Mouse (Mus musculus): ENCODE measurements at regions not wholly inside any gene's neighbourhood (a gene's known extent, or its start where the extent isn't known, plus 50 kb on each side); places are given as distances from the start of the nearest gene placed in this dataset.

DNA sequence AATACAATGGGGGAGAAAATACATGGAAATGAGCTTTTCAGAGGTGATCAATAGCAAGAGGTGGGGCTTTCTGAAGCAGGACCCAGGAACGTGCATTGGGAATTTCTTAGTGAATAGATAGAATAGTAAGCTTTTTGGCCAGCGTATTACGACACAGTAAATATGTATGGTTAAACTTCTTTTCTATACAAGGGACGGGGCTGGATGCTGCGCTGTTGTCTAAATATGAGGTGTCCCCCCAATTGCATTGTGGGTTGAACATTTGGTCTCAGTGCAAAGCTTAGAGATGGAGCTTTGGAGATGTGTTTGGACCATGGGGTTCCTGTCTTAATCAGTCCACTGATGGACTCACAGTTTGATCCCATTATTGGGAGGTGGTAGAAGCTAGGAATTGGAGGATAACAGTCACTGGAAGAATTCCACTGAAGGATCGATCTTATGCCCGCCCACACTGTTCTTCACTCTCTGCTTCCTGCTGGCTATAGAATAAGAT, 168.6 kb downstream of the Gm19410 start:
- DNase-seq (ENCODE audit: low spot score in 2 of 2): no peak

DNA sequence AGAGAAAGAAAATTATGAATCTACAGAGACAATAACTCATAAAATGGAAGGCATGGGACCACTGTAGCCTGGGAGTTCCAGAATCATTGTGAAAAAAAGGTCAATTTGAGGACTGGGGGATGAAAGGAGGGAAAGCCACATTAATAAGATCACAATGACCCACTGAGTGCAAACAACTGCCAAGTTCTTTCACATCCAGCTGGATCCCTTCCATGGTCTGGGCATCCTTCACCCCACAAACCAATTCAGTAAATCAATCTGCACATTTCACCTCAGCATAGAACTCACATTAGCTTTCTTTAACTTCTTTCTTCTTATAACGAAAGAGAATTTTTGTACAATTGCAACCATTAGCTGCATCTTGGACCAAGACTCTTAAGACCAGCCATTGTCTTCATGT, 169.4 kb downstream of the Gm19410 start:
- DNase-seq (ENCODE audit: low spot score in 2 of 2): no peak

DNA sequence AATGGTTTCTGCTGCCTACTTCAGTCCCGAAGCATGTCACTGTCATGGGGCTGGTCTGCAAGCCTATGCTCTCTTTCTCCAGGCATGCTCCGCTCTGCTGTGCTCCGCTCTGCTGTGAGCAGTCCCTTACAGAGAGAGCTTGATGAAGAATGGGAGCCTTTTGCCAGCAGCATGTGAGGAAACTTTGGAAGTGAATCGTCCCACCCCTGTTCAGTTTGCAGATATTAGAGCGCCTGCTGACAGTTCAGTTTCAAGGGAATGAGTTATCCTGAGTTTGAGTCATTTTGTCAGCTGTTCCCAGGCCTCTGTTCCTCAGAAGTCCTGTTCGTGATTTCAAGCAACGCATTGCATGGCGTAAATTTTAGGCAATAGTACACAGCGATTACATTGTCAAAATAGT, 173.6 kb downstream of the Gm19410 start:
- no peak for DNase-seq (ENCODE audit: low spot score in 2 of 2)

DNA sequence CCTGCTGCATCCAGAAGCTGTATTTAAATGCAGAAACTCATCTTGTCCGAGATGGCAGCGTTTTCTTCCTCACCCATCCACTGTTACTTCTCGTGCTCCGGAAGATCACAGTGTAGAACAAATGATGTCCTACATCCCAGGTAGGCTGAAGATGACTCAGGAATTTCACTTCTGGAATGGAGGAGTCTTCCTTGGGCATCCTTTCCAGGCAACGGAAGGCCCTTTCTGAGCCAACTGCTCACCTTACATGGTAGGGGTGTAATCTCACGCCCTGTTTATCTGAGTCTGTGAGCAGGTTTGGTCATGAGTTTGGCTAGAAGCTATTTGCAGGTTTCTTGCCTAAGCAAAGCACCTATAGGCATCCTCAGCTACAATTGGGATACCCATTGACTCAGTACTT, 176.9 kb downstream of the Gm19410 start:
- no peak for DNase-seq (ENCODE audit: low spot score in 2 of 2)

DNA sequence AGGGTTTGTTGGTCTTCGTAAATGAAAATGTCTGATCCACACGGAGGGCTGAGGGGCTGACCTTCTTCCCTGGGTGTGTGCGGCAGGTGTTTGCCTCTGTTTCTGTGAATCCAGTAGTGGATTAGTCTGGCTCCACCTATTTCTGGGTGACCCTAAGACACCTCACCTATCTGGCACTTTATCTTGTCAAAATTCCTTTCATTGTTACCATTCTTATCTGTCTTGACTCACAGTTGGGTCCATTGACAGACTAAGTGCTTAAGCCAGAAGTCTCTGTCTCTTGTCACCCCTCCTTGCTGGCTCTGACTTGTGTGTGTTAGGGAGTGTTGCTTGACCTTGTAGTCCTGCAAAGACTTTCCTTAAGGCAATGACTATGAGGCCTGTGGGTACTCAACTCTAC, 178.1 kb downstream of the Gm19410 start:
- no peak for DNase-seq (ENCODE audit: low spot score in 2 of 2)

DNA sequence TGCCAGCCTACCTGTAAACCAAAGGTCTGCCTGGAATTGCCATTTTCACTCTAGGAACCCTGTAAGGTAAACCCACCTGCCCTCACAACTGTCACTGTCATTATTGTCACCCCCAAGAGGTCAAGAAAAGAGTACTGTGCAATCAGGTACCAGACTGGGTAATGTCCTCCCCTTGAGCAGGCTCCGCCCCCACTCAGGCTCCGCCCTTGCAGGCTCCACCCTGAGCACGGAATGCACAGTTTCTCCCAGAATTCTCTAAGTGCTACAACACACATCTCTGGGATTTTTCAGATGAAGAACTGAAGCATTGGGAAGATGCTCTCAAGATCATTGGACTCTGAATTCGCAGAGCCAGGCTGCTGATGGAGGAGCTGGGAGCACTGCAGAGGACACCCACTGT, 178.9 kb downstream of the Gm19410 start:
- no peak for DNase-seq (ENCODE audit: low spot score in 2 of 2)

DNA sequence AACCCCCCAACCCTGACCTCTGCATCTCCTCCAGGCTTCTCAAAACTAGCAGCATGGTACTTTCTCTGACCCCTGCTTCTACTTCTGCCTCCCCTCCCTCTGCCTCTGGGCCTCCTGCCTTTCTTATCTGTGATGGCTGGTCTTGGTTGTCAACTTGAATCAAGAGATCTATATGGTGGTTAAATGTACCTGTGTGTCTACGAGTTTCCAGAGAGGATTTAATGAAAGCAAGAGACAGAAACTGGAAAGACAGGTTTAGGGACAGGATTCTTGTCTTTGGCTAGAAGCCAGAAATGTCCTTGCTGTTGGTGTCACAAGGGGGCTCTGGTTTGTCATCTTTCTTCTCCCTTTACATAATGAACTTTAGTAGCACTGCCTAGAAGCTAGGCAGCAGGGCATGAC, 180.9 kb downstream of the Gm19410 start:
- DNase-seq (ENCODE audit: low spot score in 2 of 2): no peak

DNA sequence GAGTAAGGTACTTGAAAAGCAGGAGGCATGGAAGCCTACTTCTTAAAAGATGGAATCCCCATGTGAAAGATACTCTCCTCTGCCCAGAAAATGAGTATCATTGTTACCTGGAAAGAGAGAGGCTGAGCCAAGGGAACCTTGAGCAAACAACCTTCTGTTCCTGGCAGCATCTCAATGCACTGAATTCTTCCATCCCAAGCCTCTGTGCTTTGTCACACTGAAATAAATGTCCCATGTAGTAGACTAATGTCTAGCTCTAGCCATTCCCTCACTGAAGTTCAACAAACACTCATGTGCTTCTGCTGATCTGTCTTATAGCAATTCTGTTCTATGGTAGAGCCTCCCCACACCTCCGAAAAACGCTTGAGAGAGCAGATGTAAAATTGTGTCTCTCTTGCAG, 182.6 kb downstream of the Gm19410 start:
- no peak for DNase-seq (ENCODE audit: low spot score in 2 of 2)

DNA sequence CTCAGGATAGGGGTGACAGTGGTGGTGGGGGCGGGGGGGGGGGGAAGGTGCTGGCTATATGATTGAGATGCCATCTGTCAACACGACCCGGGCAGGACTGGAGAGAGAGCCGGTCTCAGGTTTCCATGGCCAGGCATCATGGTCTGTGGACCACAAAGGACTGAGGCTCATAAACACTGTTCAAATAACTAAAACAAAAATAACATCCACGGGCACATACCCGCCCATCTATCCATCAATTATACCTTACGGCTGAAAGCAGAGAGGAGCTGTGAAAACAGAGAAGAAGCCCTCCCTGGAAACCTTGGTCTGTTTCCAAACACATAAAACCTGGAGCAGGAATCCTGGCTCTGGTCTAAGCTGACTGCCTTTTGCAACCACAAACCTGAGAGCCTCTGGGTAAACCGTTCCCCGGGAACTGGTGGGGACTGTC, 183.2 kb downstream of the Gm19410 start:
- no peak for DNase-seq (ENCODE audit: low spot score in 2 of 2)

DNA sequence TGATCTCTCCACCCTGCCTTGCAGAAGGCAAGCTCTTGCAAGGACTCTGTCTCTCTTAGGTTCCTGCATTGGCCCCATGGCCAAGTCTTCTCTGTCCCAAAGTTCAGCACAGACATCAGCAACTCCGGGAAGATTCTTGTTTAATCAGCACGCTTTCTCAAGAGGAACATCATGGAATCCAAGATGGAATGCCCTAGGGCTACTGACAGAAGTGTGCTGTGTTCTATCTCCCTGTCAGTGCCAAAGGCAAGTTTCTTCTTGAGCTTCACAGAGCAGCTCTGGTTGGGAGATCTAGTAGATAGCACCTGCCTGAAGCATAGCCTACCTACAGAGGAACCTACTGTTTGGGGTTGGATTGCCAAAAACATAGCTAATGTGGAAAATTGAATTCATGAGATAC, 189.9 kb downstream of the Gm19410 start:
- no peak for DNase-seq (ENCODE audit: low spot score in 2 of 2)

DNA sequence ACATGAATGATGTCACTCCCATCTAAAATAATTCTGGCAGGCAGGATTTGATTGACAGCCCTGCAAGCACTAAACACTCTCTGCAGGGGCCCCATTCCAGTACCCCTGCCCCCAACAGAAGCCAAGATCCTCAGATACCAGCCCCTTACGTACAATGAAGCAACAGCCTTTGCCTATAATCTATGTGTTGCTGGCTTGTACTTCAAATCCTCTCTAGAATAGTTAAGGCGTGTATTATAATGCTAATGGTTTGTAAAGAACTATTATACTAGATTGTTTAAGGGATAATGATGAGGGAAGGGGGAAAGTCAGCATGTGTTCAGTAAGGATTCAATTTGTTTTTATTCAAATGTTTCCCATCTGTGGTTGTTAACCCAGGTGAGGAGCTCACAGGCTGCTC, 190.7 kb downstream of the Gm19410 start:
- DNase-seq (ENCODE audit: low spot score in 2 of 2): no peak

DNA sequence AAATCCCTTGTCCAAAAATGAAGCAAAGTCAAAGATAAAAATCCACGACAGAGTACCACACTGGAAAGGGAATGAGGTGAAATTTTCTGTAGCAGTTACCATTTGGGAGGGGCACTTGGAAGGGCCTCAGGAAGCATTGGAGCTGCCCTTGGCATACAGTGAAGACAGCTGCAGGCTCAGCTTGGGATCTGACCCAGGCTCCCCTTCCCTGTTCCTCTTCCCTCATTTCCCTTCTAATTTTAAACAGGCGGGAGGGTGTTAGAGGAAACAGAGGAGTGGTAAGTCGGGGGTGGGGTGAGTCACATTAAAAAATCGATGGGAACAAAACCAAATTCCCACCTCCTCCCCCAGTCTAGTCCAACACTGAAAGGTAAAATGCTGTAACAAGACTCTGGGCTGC, 193.6 kb downstream of the Gm19410 start:
- DNase-seq (ENCODE audit: low spot score in 2 of 2): no peak

DNA sequence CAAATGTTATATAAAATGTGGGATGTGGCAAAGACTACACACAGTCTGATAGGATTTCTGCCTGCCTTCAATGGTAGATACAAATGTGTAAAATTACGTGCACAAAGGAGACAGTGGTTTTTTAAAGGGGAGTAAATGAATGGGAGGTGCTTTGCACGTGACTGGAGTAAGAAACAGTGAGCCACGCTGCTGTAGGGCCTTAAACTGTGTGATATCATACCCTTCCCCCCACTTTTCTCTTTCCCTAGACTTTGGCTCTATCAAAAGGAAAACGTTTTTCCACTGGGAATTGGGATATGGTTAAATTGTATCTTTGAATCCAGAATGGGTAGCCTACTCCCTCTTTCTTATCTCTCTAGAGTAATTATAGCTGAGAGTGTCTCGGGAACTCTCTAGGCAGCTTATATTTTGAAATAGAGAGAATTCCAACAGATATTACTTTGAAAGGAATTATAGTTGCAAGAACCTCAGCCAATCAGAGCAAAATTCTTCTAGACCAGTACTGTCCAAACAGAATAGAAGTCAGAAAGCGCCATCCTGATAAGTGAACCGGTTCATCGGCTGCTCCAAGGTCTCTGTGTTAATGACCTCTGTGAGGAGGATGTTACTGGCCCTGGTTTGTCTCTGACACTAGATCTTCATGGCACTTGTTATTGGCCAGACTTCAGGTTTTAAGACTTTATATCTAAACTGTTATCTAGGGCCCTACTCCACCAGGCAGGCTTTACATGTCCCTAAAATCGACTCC, 195.5 kb downstream of the Gm19410 start:
- no peak for DNase-seq (ENCODE audit: low spot score in 2 of 2)

DNA sequence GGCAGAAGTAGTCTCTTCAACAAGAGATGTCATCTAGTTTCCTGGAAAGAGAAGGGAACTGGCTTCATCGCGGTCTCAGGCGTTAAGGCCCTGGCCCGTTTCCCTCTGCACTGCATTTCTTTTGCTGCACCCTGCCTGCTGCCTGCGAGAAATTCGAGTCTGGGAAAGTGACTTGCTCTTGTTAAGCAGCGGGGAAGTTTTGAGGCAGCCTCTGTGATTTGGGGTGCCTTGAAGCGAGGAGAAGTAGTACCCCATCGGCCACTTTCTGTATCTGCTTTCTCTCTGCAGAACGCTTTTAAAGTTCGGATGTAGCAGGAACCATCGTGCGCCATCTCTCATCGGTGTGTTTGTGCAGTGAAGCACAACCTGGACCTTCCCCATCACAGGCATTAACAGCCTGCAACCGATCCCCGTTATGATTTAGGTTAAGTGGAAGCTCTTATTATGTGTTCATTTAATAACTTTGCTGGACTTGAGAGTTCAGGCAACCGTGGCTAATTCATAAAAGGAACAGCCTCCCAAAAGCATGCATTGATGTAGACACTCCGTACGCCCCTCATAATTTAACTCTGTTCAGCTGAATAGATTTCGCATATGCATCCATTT, 196.1 kb downstream of the Gm19410 start:
- DNase-seq (ENCODE audit: low spot score in 2 of 2): no peak

DNA sequence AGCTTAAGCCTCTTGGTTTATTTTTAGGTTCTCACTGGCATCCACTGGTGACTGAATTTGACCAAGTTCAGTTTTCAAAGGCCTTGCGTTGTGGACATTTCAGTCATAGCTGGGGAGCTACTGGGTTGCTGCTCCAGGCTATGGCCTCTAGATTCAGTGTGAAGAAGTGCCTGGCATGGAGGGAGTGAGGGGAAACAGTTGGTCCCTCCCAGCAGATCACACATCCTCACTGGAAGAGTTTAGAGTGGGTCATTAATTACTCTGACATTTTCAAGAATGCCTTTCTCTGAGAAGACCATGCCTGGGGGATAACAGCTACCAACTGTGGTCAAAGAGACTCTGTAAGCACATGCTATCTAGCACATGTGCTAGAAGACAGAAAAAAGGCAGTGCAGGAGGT, 199.3 kb downstream of the Gm19410 start:
- no peak for DNase-seq (ENCODE audit: low spot score in 2 of 2)

DNA sequence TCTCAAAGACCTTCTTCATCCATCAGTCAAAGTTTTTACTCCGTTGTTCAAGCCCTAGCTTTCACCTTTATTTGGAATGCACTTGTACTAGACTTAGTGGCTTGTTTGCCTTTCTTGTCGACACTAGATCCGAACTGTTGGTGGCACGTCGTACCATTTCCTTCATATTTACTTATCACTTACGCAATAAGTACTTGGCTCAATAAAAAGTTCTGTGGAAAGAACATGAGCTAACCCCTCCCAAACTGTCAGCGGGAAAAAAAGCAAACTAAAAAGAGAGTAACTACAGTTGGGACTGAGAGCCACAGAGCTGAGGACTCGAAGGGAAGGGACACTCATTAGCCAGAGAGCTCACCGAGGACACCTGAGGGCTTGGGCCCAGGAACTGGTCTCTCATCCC, 202.8 kb downstream of the Gm19410 start:
- no peak for DNase-seq (ENCODE audit: low spot score in 2 of 2)

DNA sequence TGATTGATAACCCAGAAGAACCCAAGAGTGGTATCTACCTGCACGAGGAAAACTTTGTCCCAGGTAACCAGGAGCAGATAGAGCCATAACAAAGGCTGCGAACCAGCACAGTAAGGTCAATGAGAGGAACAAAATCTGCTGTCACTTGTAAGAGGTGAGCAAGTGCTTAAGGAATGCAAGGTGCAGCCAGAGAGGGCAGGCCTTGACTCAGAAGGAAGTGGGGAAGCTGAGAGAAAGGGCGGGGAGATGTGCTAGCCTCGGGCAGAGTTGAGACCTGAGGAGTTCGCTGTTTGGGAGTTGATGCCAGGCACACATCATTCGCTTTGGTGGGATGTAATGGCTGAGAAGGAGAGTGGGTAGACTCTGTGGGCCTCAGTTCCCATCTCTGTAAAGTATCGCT, 205.5 kb downstream of the Gm19410 start:
- DNase-seq (ENCODE audit: low spot score in 2 of 2): no peak

DNA sequence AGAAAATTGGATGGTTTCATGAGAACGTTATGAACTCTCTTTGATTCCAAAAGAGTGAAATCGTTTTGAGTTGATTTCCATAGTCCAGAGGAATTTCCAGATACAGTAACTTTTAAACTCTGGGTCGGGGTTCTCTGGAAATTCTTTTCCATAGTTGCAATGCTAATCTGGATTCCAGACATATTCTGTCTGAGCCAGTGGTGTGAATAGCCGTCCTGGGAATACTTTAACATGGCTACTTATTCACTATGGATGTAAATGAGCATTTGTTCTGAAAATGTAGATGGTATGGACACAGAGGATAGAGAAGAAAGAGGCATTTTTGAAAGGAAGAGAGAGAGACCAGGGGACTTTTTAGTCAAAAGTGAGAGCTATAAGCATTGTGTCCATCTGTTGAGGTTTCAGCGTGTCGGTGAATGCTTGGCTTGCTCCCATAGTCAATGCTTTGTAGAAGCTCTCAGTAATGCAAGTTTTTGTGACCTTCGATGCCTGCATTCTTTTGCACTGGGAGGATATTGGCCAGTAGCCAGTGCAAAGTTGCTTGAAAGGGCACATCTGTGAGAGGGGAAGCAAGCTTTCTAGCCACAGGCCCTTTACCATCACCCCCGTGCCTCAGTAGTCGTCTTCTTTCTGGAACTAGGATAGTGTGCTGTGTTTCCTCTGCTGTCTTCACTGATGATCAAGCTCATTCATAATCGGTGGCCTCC, 208.9 kb downstream of the Gm19410 start:
- no peak for DNase-seq (ENCODE audit: low spot score in 2 of 2)

DNA sequence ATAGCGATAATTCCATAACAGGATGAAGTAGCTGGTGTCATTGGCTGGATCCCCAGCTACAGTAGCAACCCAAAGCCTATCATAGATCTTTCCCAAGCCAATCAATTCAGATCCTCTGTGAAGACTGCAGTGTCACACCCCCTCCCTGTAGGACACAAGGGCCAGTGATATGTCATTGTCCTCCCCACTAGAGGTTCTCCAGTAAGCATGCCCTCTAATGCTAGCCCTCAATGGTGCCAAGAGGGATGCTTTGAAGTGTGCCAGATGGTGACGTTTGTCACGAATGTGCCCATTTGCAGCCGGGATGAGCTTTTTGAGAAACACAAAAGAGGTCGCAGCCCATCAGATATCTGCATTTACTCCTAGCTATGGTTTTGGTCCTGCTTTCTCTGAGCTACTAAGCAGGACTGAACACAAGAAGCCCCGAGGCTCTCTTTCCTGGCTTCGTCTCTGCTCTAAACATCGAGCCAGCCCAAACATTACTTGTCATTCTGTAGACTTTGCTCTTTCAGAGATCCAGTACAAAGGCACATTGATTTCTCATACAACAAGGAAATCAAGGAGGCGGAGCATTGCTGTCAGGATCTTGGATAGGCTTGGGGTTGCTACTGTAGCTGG, 214.2 kb downstream of the Gm19410 start:
- no peak for DNase-seq (ENCODE audit: low spot score in 2 of 2)

DNA sequence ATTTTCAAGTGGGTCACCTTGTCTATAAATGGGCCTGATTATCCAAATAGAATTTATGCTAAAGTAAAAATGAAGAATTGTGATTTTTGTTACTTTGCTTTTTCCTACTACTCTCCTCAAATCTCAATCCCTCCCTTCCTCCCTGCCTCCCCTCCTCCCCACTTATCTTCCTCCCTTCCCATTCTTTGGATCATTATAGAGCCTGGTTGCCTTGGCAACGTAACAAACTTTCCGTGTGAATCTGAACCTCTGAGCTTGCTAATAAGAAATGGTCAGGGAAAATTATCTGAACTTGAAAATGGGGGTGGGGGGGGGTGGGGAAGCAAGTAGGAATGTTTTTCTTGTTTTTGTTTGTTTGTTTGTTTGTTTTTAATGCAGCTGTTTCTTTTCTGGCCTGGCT, 217.5 kb downstream of the Gm19410 start:
- no peak for DNase-seq (ENCODE audit: low spot score in 2 of 2)

DNA sequence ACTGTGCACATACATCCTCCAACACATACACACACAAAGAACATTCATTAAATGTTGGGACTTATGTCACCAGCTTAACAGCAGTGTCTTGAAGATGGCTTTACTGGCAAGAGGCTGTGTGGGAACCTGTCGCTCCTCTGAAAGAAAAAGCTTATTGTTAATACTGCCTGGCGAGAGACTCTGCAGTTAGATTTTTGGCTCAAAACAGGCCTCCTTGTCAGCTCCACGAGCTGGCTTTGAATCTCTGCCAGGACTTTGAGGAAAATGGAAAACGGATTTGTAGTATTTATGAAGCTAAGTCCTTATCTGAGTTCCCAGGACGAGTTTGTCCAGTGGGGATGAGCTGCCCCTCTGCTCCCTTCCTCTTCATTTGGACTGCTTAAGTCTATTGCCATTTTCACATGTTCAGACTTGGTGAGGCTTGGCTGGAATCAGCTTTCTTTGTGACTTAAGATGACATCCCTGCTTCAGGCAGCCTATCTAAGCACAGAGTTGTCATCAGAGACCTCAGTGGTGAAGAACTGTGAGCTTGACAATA, 219.6 kb downstream of the Gm19410 start:
- no peak for DNase-seq (ENCODE audit: low spot score in 2 of 2)

DNA sequence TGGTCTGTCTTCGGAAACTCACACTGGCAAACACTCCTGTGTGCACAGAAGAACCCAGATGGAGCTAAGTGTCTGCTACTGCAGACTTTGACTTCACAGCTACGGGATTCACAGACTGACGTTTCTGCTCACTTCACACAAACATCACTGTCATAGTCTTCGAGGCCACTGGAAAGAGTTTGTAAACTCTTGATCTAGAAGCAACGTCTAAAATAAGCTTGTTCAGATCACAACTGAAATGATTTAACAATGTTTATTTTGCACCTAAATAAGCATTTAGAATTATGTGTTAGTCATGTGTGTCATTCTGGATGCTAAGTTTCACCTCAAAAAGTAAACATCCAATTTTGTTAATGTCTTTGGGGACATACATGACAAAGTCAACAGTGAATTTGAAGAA, 221.7 kb downstream of the Gm19410 start:
- no peak for DNase-seq (ENCODE audit: low spot score in 2 of 2)

Measured in gastrocnemius, adult 8-10 months (tissue).